Mouse (Mus musculus) heart, postnatal 0 days (tissue): ENCODE results near the gene Sult1b1.

ENCODE experiments used
- CTCF ChIP-seq: IDR thresholded peaks from 2 replicates; pipeline ENCODE4 v1.5.1; 2016; ENCODE audit warnings: antibody characterized with exemption, control low read depth, low read depth
- EP300 ChIP-seq: IDR thresholded peaks from 2 replicates; pipeline ENCODE4 v1.6.1; 2016; ENCODE audit warnings: antibody characterized with exemption, low read depth

- TF ChIP-seq EP300: no peak
- no peak for TF ChIP-seq CTCF
These were observed 38.7 kb downstream of the Sult1b1 start for GRCm38 (mm10) chr5:87499341-87499740.
